Mouse (Mus musculus): ENCODE measurements around the gene Tbce. TPM values are rescaled to one million over a fixed set of nuclear protein-coding genes. Genes with fewer than 3 reads are reported as not detected.
"Not testable (repeated sequence)": the region's sequence is repeated elsewhere in the genome, so short reads cannot be mapped to it uniquely, and the experiment has no call there.

Tbce gene
- polyA plus RNA-seq, 1 experiment from 2014 or later, result 25.6 TPM

GRCm38 (mm10) chr13:14038911-14039291 is 537 bp downstream of the Tbce start:
- Histone ChIP-seq H3K9me3 (replicated peaks; ENCODE audit: control insufficient read depth, low read length) (no peaks in the 10 kb centered on the region), H3K36me3 (ENCODE audit: control insufficient read depth, insufficient read depth) (no peaks in the 10 kb centered on the region), H3K27me3 (ENCODE audit: control insufficient read depth, insufficient read depth, low read depth, low read length) (no peaks in the 10 kb centered on the region), H3K27ac (ENCODE audit: low read length) (peak overlapping the region; percentile 96), H3K9ac (ENCODE audit: low read depth, low read length) (peak overlapping the region; percentile 92), H3K4me2 (ENCODE audit: low read depth, low read length) (peak overlapping the region; percentile 63), H3K4me3 (ENCODE audit: low read depth, low read length) (peak overlapping the region; percentile 80), H3K4me1 (ENCODE audit: control insufficient read depth, low read depth, low read length) (peaks cover 27% of the 10 kb centered on the region)
- 3% methylated on average over 8 of the region's 8 CpGs for WGBS (ENCODE audit: insufficient replicate concordance)
- ATAC-seq (ENCODE audit: low read depth), result no peak; the same call in 1 of the 2 replicates

- Histone ChIP-seq H3K4me2 (ENCODE audit: low read depth, low read length) (no peak overlapping the region), H3K4me1 (ENCODE audit: control insufficient read depth, low read depth, low read length) (peaks cover 48% of the 10 kb centered on the region), H3K27ac (ENCODE audit: low read length) (no peak overlapping the region), H3K9ac (ENCODE audit: low read depth, low read length) (no peak overlapping the region), H3K4me3 (ENCODE audit: low read depth, low read length) (no peak overlapping the region), H3K27me3 (ENCODE audit: control insufficient read depth, insufficient read depth, low read depth, low read length) (no peaks in the 10 kb centered on the region), H3K36me3 (ENCODE audit: control insufficient read depth, insufficient read depth) (no peaks in the 10 kb centered on the region), H3K9me3 (replicated peaks; ENCODE audit: control insufficient read depth, low read length) (no peaks in the 10 kb centered on the region)
- 81% methylated on average over 11 of the region's 11 CpGs for WGBS (ENCODE audit: insufficient replicate concordance)
- no peak for ATAC-seq (ENCODE audit: low read depth)
These were observed 3.4 kb downstream of the Tbce start for GRCm38 (mm10) chr13:14035875-14036630.

- ATAC-seq (ENCODE audit: low read depth); H3K27me3 ChIP-seq (ENCODE audit: control insufficient read depth, insufficient read depth, low read depth, low read length); H3K36me3 ChIP-seq (ENCODE audit: control insufficient read depth, insufficient read depth); H3K4me2 ChIP-seq (ENCODE audit: low read depth, low read length); H3K4me3 ChIP-seq (ENCODE audit: low read depth, low read length); H3K9ac ChIP-seq (ENCODE audit: low read depth, low read length); H3K9me3 ChIP-seq (replicated peaks; ENCODE audit: control insufficient read depth, low read length): not testable (repeated sequence)
- peaks cover 49% of the 10 kb centered on the region for H3K4me1 ChIP-seq (ENCODE audit: control insufficient read depth, low read depth, low read length)
- peak overlapping the region; percentile 93 for H3K27ac ChIP-seq (ENCODE audit: low read length)
- WGBS (ENCODE audit: insufficient replicate concordance), result 71% methylated on average over 3 of the region's 3 CpGs
These were observed 4.1 kb downstream of the Tbce start for GRCm38 (mm10) chr13:14035352-14035751.

GRCm38 (mm10) chr13:14034073-14034348 is 5.4 kb downstream of the Tbce start:
- H3K27me3 ChIP-seq (ENCODE audit: control insufficient read depth, insufficient read depth, low read depth, low read length), result no peaks in the 10 kb centered on the region
- H3K27ac ChIP-seq (ENCODE audit: low read length), result peak overlapping the region; percentile 93
- H3K36me3 ChIP-seq (ENCODE audit: control insufficient read depth, insufficient read depth), result peaks cover 2% of the 10 kb centered on the region; the same call in 1 of the 2 replicates
- H3K4me1 ChIP-seq (ENCODE audit: control insufficient read depth, low read depth, low read length), result peaks cover 54% of the 10 kb centered on the region
- H3K4me3 ChIP-seq (ENCODE audit: low read depth, low read length), result 0 out of 2 replicates have a peak overlapping the region, but pooled peaks have one; percentile 14
- peak overlapping the region; percentile 44; the same call in 1 of the 2 replicates for H3K9ac ChIP-seq (ENCODE audit: low read depth, low read length)
- peak overlapping the region; percentile 48 for H3K4me2 ChIP-seq (ENCODE audit: low read depth, low read length)
- ATAC-seq (ENCODE audit: low read depth), result peak; percentile 83
- H3K9me3 ChIP-seq (replicated peaks; ENCODE audit: control insufficient read depth, low read length), result no peaks in the 10 kb centered on the region

- WGBS (ENCODE audit: insufficient replicate concordance), result 33% methylated on average over 5 of the region's 5 CpGs
- Histone ChIP-seq H3K27me3 (ENCODE audit: control insufficient read depth, insufficient read depth, low read depth, low read length) (no peaks in the 10 kb centered on the region), H3K4me2 (ENCODE audit: low read depth, low read length) (peak overlapping the region; percentile 48), H3K4me1 (ENCODE audit: control insufficient read depth, low read depth, low read length) (peaks cover 52% of the 10 kb centered on the region), H3K9me3 (replicated peaks; ENCODE audit: control insufficient read depth, low read length) (no peaks in the 10 kb centered on the region), H3K36me3 (ENCODE audit: control insufficient read depth, insufficient read depth) (peaks cover 5% of the 10 kb centered on the region; the same call in 1 of the 2 replicates), H3K9ac (ENCODE audit: low read depth, low read length) (peak overlapping the region; percentile 26; the same call in 1 of the 2 replicates), H3K4me3 (ENCODE audit: low read depth, low read length) (no peak overlapping the region), H3K27ac (ENCODE audit: low read length) (peak overlapping the region; percentile 93)
- peak; percentile 67 for ATAC-seq (ENCODE audit: low read depth)
These were observed 5.9 kb downstream of the Tbce start for GRCm38 (mm10) chr13:14033309-14034072.

GRCm38 (mm10) chr13:14026154-14026820 is 13.2 kb downstream of the Tbce start:
- peaks cover 15% of the 10 kb centered on the region for H3K36me3 ChIP-seq (ENCODE audit: control insufficient read depth, insufficient read depth)
- 76% methylated on average over 6 of the region's 6 CpGs for WGBS (ENCODE audit: insufficient replicate concordance)
- peaks cover 25% of the 10 kb centered on the region for H3K4me1 ChIP-seq (ENCODE audit: control insufficient read depth, low read depth, low read length)
- H3K27me3 ChIP-seq (ENCODE audit: control insufficient read depth, insufficient read depth, low read depth, low read length), result no peaks in the 10 kb centered on the region
- no peak overlapping the region for H3K4me2 ChIP-seq (ENCODE audit: low read depth, low read length)
- no peaks in the 10 kb centered on the region for H3K9me3 ChIP-seq (replicated peaks; ENCODE audit: control insufficient read depth, low read length)
- no peak; the same call in 1 of the 2 replicates for ATAC-seq (ENCODE audit: low read depth)
- H3K4me3 ChIP-seq (ENCODE audit: low read depth, low read length), result no peak overlapping the region
- no peak overlapping the region for H3K9ac ChIP-seq (ENCODE audit: low read depth, low read length)
- H3K27ac ChIP-seq (ENCODE audit: low read length), result peak overlapping the region; percentile 22; the same call in 1 of the 2 replicates

- Histone ChIP-seq H3K4me2 (ENCODE audit: low read depth, low read length) (no peak overlapping the region), H3K4me1 (ENCODE audit: control insufficient read depth, low read depth, low read length) (peaks cover 19% of the 10 kb centered on the region), H3K36me3 (ENCODE audit: control insufficient read depth, insufficient read depth) (peaks cover 15% of the 10 kb centered on the region), H3K27me3 (ENCODE audit: control insufficient read depth, insufficient read depth, low read depth, low read length) (no peaks in the 10 kb centered on the region), H3K9me3 (replicated peaks; ENCODE audit: control insufficient read depth, low read length) (no peaks in the 10 kb centered on the region), H3K4me3 (ENCODE audit: low read depth, low read length) (no peak overlapping the region), H3K27ac (ENCODE audit: low read length) (no peak overlapping the region), H3K9ac (ENCODE audit: low read depth, low read length) (no peak overlapping the region)
- no peak for ATAC-seq (ENCODE audit: low read depth)
- WGBS (ENCODE audit: insufficient replicate concordance), result 84% methylated on average over 6 of the region's 6 CpGs
These were observed 13.9 kb downstream of the Tbce start for GRCm38 (mm10) chr13:14025554-14025953.

- 24% methylated on average over 9 of the region's 12 CpGs for WGBS (ENCODE audit: insufficient replicate concordance)
- H3K4me2 ChIP-seq (ENCODE audit: low read depth, low read length), result peak overlapping the region; percentile 36
- peak; percentile 67 for ATAC-seq (ENCODE audit: low read depth)
These were observed 18.0 kb downstream of the Tbce start for GRCm38 (mm10) chr13:14021417-14021816.

More at GRCm38 (mm10) chr13:14021417-14021816, 18.0 kb downstream of the Tbce start:
- H3K4me3 ChIP-seq (ENCODE audit: low read depth, low read length); H3K9me3 ChIP-seq (replicated peaks; ENCODE audit: control insufficient read depth, low read length); H3K27me3 ChIP-seq (ENCODE audit: control insufficient read depth, insufficient read depth, low read depth, low read length); H3K9ac ChIP-seq (ENCODE audit: low read depth, low read length); H3K36me3 ChIP-seq (ENCODE audit: control insufficient read depth, insufficient read depth): not testable (repeated sequence)
- H3K4me1 ChIP-seq (ENCODE audit: control insufficient read depth, low read depth, low read length), result peaks cover 26% of the 10 kb centered on the region
- H3K27ac ChIP-seq (ENCODE audit: low read length), result peak overlapping the region; percentile 59; the same call in 1 of the 2 replicates

Data from liver, embryonic 16.5 days (tissue).